Mouse (Mus musculus) limb, embryonic 14.5 days (tissue): ENCODE results near the gene Flt1. TPM values are rescaled to one million over a fixed set of nuclear protein-coding genes. Genes with fewer than 3 reads are reported as not detected.

Experiments
- ATAC-seq: fragments of 200-750 bp; cut with Nextera tagmentation; 2 replicates; pipeline ENCODE4 v1.8.0; 2017; ENCODE audit warnings: low read depth, moderate number of reproducible peaks, moderate TSS enrichment; ENCODE audit not compliant: low FRiP score
- DNase-seq: peaks from one replicate; pipeline ENCODE4 v3.0.0-alpha.2; 2015; ENCODE audit warnings: low spot score
- H3K27ac ChIP-seq: fragments of 300-500 bp; sonication (generic); replicated peaks from 2 replicates; pipeline ENCODE4 v1.5.1; 2014; ENCODE audit warnings: low read depth, mild to moderate bottlenecking, low read length, moderate library complexity, mixed read lengths
- H3K27me3 ChIP-seq: fragments of 300-500 bp; sonication (generic); 2 replicates; pipeline ENCODE4 v1.6.1; 2014; ENCODE audit warnings: low read length, mixed read lengths; ENCODE audit not compliant: control insufficient read depth, insufficient read depth
- H3K36me3 ChIP-seq: fragments of 300-500 bp; sonication (generic); 2 replicates; pipeline ENCODE4 v1.6.1; 2014; ENCODE audit warnings: mild to moderate bottlenecking, low read length, moderate library complexity, mixed read lengths; ENCODE audit not compliant: control insufficient read depth, insufficient read depth
- H3K4me1 ChIP-seq: fragments of 300-500 bp; sonication (generic); 2 replicates; pipeline ENCODE4 v1.6.1; 2014; ENCODE audit warnings: antibody characterized with exemption, low read length, mixed read lengths; ENCODE audit not compliant: control insufficient read depth, insufficient read depth
- H3K4me2 ChIP-seq: fragments of 300-500 bp; sonication (generic); replicated peaks from 2 replicates; pipeline ENCODE4 v1.6.1; 2014; ENCODE audit warnings: low read depth, mild to moderate bottlenecking, low read length, moderate library complexity; ENCODE audit not compliant: severe bottlenecking
- H3K4me3 ChIP-seq: fragments of 300-500 bp; sonication (generic); replicated peaks from 2 replicates; pipeline ENCODE4 v1.5.1; 2014; ENCODE audit warnings: low read length
- H3K9ac ChIP-seq: fragments of 300-500 bp; sonication (generic); 2 replicates; pipeline ENCODE4 v1.6.1; 2014; ENCODE audit warnings: mild to moderate bottlenecking, low read depth, low read length, moderate library complexity; ENCODE audit not compliant: severe bottlenecking
- H3K9me3 ChIP-seq: fragments of 300-500 bp; sonication (generic); 2 replicates; pipeline ENCODE4 v1.6.1; 2016; ENCODE audit warnings: low read length; ENCODE audit not compliant: control insufficient read depth
- POLR2A ChIP-seq: fragments of 200-500 bp; IDR thresholded peaks from 2 replicates; pipeline ENCODE4 v1.8.0; 2012; ENCODE audit warnings: inconsistent platforms, mild to moderate bottlenecking, moderate library complexity, borderline replicate concordance; ENCODE audit not compliant: insufficient read depth, insufficient read length; ENCODE audit errors: extremely low read depth
- WGBS: fragments of 180-500 bp; shearing (Covaris S2); extraction: QIAGEN DNeasy Blood & Tissue Kit; methylation state at CpG from one replicate; pipeline ENCODE4 v1.1.7; 2014; 5-methylcytosine and 5-hydroxymethylcytosine counted together
- polyA plus RNA-seq, 2 experiments: library from polyadenylated mRNA; depleted of rRNA in 1 of 2; stranded (reverse) in 1 of 2; unstranded in 1 of 2; fragments of >200 nt; fragmentation: Nextera tagmentation in 1 of 2; extraction: Ambion mirVana in 1 of 2; gene quantifications; 2 replicates each; pipeline versions ENCODE4 v1.2.1 to v1.2.3; 2012 to 2014

Gene Flt1
- polyA plus RNA-seq, 2 experiments, result 6.3 to 12.3 TPM

GRCm38 (mm10) chr5:147733682-147734081 is 7.9 kb upstream of the Flt1 start:
- H3K9ac ChIP-seq, result no peak overlapping the region
- TF ChIP-seq POLR2A, result no peak
- no peak overlapping the region for H3K4me2 ChIP-seq
- peaks cover 6% of the 10 kb centered on the region for H3K27me3 ChIP-seq
- ATAC-seq (no peak), DNase-seq (no peak)
- H3K9me3 ChIP-seq, result no peaks in the 10 kb centered on the region
- no peaks in the 10 kb centered on the region for H3K4me1 ChIP-seq
- H3K27ac ChIP-seq, result no peak overlapping the region
- WGBS, result 100% methylated on average over 1 of the region's 1 CpGs
- no peak overlapping the region for H3K4me3 ChIP-seq
- H3K36me3 ChIP-seq, result no peaks in the 10 kb centered on the region

GRCm38 (mm10) chr5:147732926-147733325 is 7.1 kb upstream of the Flt1 start:
- H3K27ac ChIP-seq, result no peak overlapping the region
- no peak overlapping the region for H3K4me2 ChIP-seq
- H3K9ac ChIP-seq, result no peak overlapping the region
- ATAC-seq (no peak), DNase-seq (no peak)
- WGBS, result 73% methylated on average over 5 of the region's 5 CpGs
- H3K36me3 ChIP-seq, result no peaks in the 10 kb centered on the region
- H3K27me3 ChIP-seq, result peaks cover 14% of the 10 kb centered on the region
- H3K4me1 ChIP-seq, result no peaks in the 10 kb centered on the region
- H3K4me3 ChIP-seq, result no peak overlapping the region
- no peak for TF ChIP-seq POLR2A
- no peaks in the 10 kb centered on the region for H3K9me3 ChIP-seq

- Histone ChIP-seq H3K4me3 (no peak overlapping the region), H3K4me1 (peaks cover 12% of the 10 kb centered on the region; the same call in 1 of the 2 replicates), H3K36me3 (no peaks in the 10 kb centered on the region), H3K27ac (no peak overlapping the region), H3K27me3 (peaks cover 67% of the 10 kb centered on the region), H3K9ac (no peak overlapping the region), H3K4me2 (no peak overlapping the region), H3K9me3 (no peaks in the 10 kb centered on the region)
- no peak for TF ChIP-seq POLR2A
- 7% methylated on average over 12 of the region's 12 CpGs for WGBS
- DNase-seq (no peak), ATAC-seq (no peak)
Observed at GRCm38 (mm10) chr5:147727481-147727880, 1.7 kb upstream of the Flt1 start.

- no peak for TF ChIP-seq POLR2A
Observed at GRCm38 (mm10) chr5:147726701-147727393, 1.0 kb upstream of the Flt1 start.

GRCm38 (mm10) chr5:147724945-147725830 is 623 bp downstream of the Flt1 start:
- no peaks in the 10 kb centered on the region for H3K36me3 ChIP-seq
- no peak overlapping the region for H3K27ac ChIP-seq
- peak overlapping the region; percentile 47 for H3K4me3 ChIP-seq
- TF ChIP-seq POLR2A, result no peak
- H3K9ac ChIP-seq, result peak overlapping the region; percentile 41
- no peaks in the 10 kb centered on the region for H3K9me3 ChIP-seq
- DNase-seq, result no peak
- H3K4me2 ChIP-seq, result peak overlapping the region; percentile 79
- H3K27me3 ChIP-seq, result peaks cover 85% of the 10 kb centered on the region
- H3K4me1 ChIP-seq, result peaks cover 12% of the 10 kb centered on the region; the same call in 1 of the 2 replicates
- peak; percentile 53 for ATAC-seq
- WGBS, result 2% methylated on average over 62 of the region's 69 CpGs

More at GRCm38 (mm10) chr5:147726701-147727393, 1.0 kb upstream of the Flt1 start:
- Histone ChIP-seq H3K9me3 (no peaks in the 10 kb centered on the region), H3K4me1 (peaks cover 12% of the 10 kb centered on the region; the same call in 1 of the 2 replicates), H3K9ac (no peak overlapping the region), H3K36me3 (no peaks in the 10 kb centered on the region), H3K27me3 (peaks cover 72% of the 10 kb centered on the region), H3K4me3 (peak overlapping the region; percentile 47), H3K27ac (no peak overlapping the region), H3K4me2 (peak overlapping the region; percentile 79; the same call in 1 of the 2 replicates)
- 3% methylated on average over 18 of the region's 18 CpGs for WGBS
- ATAC-seq, result no peak
- no peak for DNase-seq
